Mouse (Mus musculus) forebrain, embryonic 10.5 days (tissue): Measurements from ENCODE around the gene Tmprss9. TPM values are rescaled to one million over a fixed set of nuclear protein-coding genes. Genes with fewer than 3 reads are reported as not detected.

Source experiments
- DNase-seq: peaks from one replicate; pipeline ENCODE4 v3.0.0-alpha.2; 2017; ENCODE audit warnings: low spot score; ENCODE audit errors: extremely low spot score
- H3K27ac ChIP-seq: fragments of 300-500 bp; sonication (generic); 2 replicates; pipeline ENCODE4 v1.5.1; 2016; ENCODE audit warnings: mild to moderate bottlenecking
- H3K27me3 ChIP-seq: fragments of 300-500 bp; sonication (generic); 2 replicates; pipeline ENCODE4 v1.6.1; 2016; ENCODE audit warnings: mild to moderate bottlenecking; ENCODE audit not compliant: poor library complexity, severe bottlenecking
- H3K36me3 ChIP-seq: fragments of 300-500 bp; sonication (generic); replicated peaks from 2 replicates; pipeline ENCODE4 v1.6.1; 2016; ENCODE audit warnings: mild to moderate bottlenecking, moderate library complexity
- H3K4me1 ChIP-seq: fragments of 300-500 bp; sonication (generic); 2 replicates; pipeline ENCODE4 v1.6.1; 2016
- H3K4me3 ChIP-seq: fragments of 300-500 bp; sonication (generic); 2 replicates; pipeline ENCODE4 v1.5.1; 2016; ENCODE audit warnings: mild to moderate bottlenecking, moderate library complexity
- H3K9me3 ChIP-seq: fragments of 300-500 bp; sonication (generic); 2 replicates; pipeline ENCODE4 v1.6.1; 2016; ENCODE audit warnings: mild to moderate bottlenecking, moderate library complexity
- WGBS: fragments of 180-500 bp; shearing (Covaris S2); methylation state at CpG from one replicate; pipeline ENCODE4 v1.1.7; 2016; 5-methylcytosine and 5-hydroxymethylcytosine counted together
- polyA plus RNA-seq: library from polyadenylated mRNA; unstranded; fragments of >200 nt; fragmentation: Nextera tagmentation; extraction: Ambion mirVana; gene quantifications from 2 replicates; pipeline ENCODE4 v1.2.1, GENCODE M21; 2016

The Tmprss9 gene
- polyA plus RNA-seq, 1 experiment from 2014 or later = not detected

GRCm38 (mm10) chr10:80845732-80846131 is 25.9 kb upstream of the Tmprss9 start:
- H3K27me3 ChIP-seq = peaks cover 58% of the 10 kb centered on the region

DNA sequence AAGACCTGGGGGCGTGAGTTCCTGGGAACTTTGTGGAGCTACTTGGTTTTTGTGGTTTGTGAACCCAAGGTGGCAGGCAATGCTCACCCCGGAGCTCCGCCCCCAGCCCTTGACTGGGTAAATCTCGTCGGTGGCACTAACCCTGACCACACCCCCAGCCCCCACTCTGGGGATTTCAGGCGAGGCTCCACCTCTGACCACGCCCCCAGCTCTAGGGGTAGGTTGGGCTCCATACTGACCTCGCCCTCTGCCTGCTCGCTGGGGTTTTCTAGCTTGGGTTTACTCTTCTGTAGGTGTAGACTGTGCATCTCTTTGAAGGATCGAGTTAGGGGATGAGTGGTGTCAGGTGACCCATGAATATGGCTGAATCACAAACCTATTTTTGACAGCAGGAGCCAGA is 23.1 kb upstream of the Tmprss9 start:
- 8% methylated on average over 10 of the region's 10 CpGs for WGBS
- no peak overlapping the region for H3K27ac ChIP-seq
- no peak overlapping the region for H3K4me3 ChIP-seq
- H3K36me3 ChIP-seq = peaks cover 39% of the 10 kb centered on the region
- peak; percentile 39 for DNase-seq
- H3K4me1 ChIP-seq = peaks cover 27% of the 10 kb centered on the region
- H3K9me3 ChIP-seq = no peaks in the 10 kb centered on the region
- peaks cover 30% of the 10 kb centered on the region for H3K27me3 ChIP-seq

More at GRCm38 (mm10) chr10:80845732-80846131, 25.9 kb upstream of the Tmprss9 start:
- H3K4me3 ChIP-seq = no peak overlapping the region
- WGBS = 82% methylated on average over 12 of the region's 12 CpGs
- no peak overlapping the region for H3K27ac ChIP-seq
- no peaks in the 10 kb centered on the region for H3K9me3 ChIP-seq
- peaks cover 42% of the 10 kb centered on the region for H3K4me1 ChIP-seq
- no peak for DNase-seq
- H3K36me3 ChIP-seq = peaks cover 13% of the 10 kb centered on the region

DNA sequence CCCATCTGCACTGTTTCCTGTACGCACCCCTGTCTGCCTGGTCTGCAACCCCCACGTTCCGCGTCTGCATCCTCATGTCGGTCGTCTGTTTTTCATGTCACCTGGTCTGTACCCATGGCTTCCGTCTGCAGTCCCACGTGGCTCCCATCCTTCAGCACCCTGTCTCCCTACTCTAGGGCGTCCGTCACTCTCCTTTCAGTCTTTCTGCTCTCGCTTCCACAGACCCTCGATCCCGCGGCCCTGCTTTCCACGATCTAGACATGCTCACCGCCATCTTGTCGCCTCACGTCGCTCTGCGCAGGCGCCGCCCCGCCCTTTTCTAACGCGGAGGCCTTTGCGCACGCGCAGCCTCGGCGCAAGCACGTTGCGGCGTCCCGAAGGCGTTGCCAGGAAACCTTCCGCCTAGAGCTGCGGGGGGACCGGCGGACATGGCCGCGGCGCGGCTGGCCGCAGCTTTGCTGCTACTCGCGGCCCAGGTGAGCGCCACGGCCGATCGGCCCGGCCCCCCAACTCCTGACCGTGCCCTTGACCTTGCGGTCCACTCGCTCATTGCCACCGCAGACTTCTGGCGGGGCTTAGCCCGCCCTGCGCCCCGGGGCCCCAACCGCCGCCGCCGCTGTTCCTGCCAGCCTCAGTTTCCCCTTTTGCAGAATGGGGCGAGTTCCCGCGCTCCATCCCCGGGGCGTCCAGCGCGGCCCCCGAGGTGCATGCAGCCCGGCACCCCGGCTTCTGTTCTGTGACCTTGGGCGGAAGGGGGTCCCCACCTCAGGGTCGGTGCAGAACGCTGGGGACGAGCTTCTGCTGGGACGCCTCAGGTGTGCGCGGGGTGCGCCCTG is 16.5 kb upstream of the Tmprss9 start, which contains the start of the genes Lsm7 and Sppl2b:
TSS of gene Lsm7 (minus strand) at position 297 of the 836 bp plus-strand sequence.
TSS of gene Sppl2b (plus strand) at position 363 of the 836 bp plus-strand sequence.
- under 1% methylated on average over 81 of the region's 81 CpGs for WGBS
- peak within 1 kb of the TSS; percentile 84 for H3K27ac ChIP-seq
- DNase-seq = peak; percentile 95

GRCm38 (mm10) chr10:80855749-80856073 is 15.9 kb upstream of the Tmprss9 start:
- Histone ChIP-seq H3K27me3 (no peaks in the 10 kb centered on the region), H3K27ac (peak overlapping the region; percentile 84), H3K4me1 (peaks cover 49% of the 10 kb centered on the region), H3K4me3 (peak overlapping the region; percentile 81), H3K36me3 (peaks cover 28% of the 10 kb centered on the region), H3K9me3 (no peaks in the 10 kb centered on the region)
- 25% methylated on average over 11 of the region's 11 CpGs for WGBS
- no peak for DNase-seq

More for the DNA sequence above, 16.5 kb upstream of the Tmprss9 start, which contains the start of the genes Lsm7 and Sppl2b:
- no peaks in the 10 kb centered on the region for H3K27me3 ChIP-seq
- peaks cover 49% of the 10 kb centered on the region for H3K4me1 ChIP-seq
- H3K36me3 ChIP-seq = peaks cover 34% of the 10 kb centered on the region
- H3K9me3 ChIP-seq = no peaks in the 10 kb centered on the region
- H3K4me3 ChIP-seq = peak within 1 kb of the TSS; percentile 81

DNA sequence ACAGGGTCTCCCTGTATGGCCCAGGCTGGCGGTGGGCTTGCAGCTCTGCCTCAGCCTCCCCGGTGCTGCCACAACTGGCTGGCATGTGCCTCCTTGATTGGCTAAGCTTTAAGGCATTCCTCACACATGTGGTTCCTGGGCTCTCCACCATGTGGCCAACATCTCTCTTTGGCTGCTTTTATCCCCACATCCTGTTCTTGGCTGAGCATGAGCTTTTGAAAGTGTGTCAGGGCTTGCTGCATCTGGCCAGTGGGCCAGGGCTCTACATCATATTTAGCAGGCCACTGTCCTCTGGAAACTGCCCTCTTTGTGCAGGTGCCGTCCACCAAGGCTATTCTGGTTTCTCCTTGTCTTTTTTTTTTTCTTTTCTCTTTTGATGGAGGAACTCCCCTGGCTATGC is 15.4 kb upstream of the Tmprss9 start:
- Histone ChIP-seq H3K4me3 (peak overlapping the region; percentile 81), H3K36me3 (peaks cover 26% of the 10 kb centered on the region), H3K9me3 (no peaks in the 10 kb centered on the region), H3K4me1 (peaks cover 49% of the 10 kb centered on the region), H3K27ac (peak overlapping the region; percentile 84; the same call in 1 of the 2 replicates), H3K27me3 (no peaks in the 10 kb centered on the region)
- no peak for DNase-seq
- WGBS = 68% methylated on average over 3 of the region's 3 CpGs

DNA sequence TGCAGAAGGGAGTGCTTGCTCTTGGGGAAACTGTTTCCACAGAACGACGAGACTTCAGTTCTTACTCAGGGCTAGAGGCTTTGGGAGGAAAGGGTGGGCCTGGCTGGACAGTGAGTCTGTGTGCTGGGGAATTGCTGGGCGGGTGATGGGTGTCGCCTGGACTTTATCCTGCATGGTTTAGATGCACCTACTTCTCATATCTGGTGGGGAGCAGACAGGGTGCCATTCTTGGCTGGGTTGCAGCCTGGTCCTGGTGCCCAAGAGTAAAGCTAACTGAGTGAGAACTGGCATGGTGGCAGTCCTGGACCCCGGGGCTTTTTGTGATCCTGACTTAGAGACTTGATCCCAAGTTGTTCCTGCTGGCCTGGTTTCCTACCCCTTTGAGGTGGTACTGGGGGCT is 14.7 kb upstream of the Tmprss9 start:
- 90% methylated on average over 5 of the region's 5 CpGs for WGBS
- H3K4me1 ChIP-seq = peaks cover 49% of the 10 kb centered on the region
- peak overlapping the region; percentile 81 for H3K4me3 ChIP-seq
- no peaks in the 10 kb centered on the region for H3K27me3 ChIP-seq
- peak overlapping the region; percentile 56 for H3K27ac ChIP-seq
- peaks cover 26% of the 10 kb centered on the region for H3K36me3 ChIP-seq
- no peaks in the 10 kb centered on the region for H3K9me3 ChIP-seq
- no peak for DNase-seq

GRCm38 (mm10) chr10:80857386-80857785 is 14.3 kb upstream of the Tmprss9 start:
- H3K36me3 ChIP-seq = peaks cover 26% of the 10 kb centered on the region
- no peaks in the 10 kb centered on the region for H3K9me3 ChIP-seq
- peaks cover 49% of the 10 kb centered on the region for H3K4me1 ChIP-seq
- no peak for DNase-seq
- peak overlapping the region; percentile 56 for H3K27ac ChIP-seq
- WGBS = 45% methylated on average over 8 of the region's 8 CpGs
- H3K4me3 ChIP-seq = peak overlapping the region; percentile 11; the same call in 1 of the 2 replicates
- no peaks in the 10 kb centered on the region for H3K27me3 ChIP-seq

GRCm38 (mm10) chr10:80857848-80858247 is 13.8 kb upstream of the Tmprss9 start:
- H3K27me3 ChIP-seq = no peaks in the 10 kb centered on the region
- peak overlapping the region; percentile 56 for H3K27ac ChIP-seq
- H3K4me3 ChIP-seq = peak overlapping the region; percentile 11; the same call in 1 of the 2 replicates
- no peaks in the 10 kb centered on the region for H3K9me3 ChIP-seq
- no peak for DNase-seq
- WGBS = 71% methylated on average over 3 of the region's 3 CpGs
- peaks cover 49% of the 10 kb centered on the region for H3K4me1 ChIP-seq
- peaks cover 27% of the 10 kb centered on the region for H3K36me3 ChIP-seq

- Histone ChIP-seq H3K4me3 (no peak overlapping the region), H3K9me3 (no peaks in the 10 kb centered on the region), H3K27me3 (no peaks in the 10 kb centered on the region), H3K4me1 (peaks cover 46% of the 10 kb centered on the region), H3K27ac (peak overlapping the region; percentile 56), H3K36me3 (peaks cover 27% of the 10 kb centered on the region)
- no peak for DNase-seq
- 87% methylated on average over 7 of the region's 7 CpGs for WGBS
Measured at GRCm38 (mm10) chr10:80858350-80858935, 13.2 kb upstream of the Tmprss9 start.

GRCm38 (mm10) chr10:80862305-80862704 is 9.3 kb upstream of the Tmprss9 start:
- peaks cover 63% of the 10 kb centered on the region for H3K36me3 ChIP-seq
- 0 out of 2 replicates have a peak overlapping the region, but pooled peaks have one; percentile 3 for H3K4me3 ChIP-seq
- H3K27ac ChIP-seq = no peak overlapping the region
- peaks cover 11% of the 10 kb centered on the region for H3K4me1 ChIP-seq
- 87% methylated on average over 5 of the region's 5 CpGs for WGBS
- no peak for DNase-seq
- no peaks in the 10 kb centered on the region for H3K27me3 ChIP-seq
- no peaks in the 10 kb centered on the region for H3K9me3 ChIP-seq

GRCm38 (mm10) chr10:80864446-80864845 is 7.2 kb upstream of the Tmprss9 start:
- H3K9me3 ChIP-seq = no peaks in the 10 kb centered on the region
- 91% methylated on average over 16 of the region's 16 CpGs for WGBS

DNA sequence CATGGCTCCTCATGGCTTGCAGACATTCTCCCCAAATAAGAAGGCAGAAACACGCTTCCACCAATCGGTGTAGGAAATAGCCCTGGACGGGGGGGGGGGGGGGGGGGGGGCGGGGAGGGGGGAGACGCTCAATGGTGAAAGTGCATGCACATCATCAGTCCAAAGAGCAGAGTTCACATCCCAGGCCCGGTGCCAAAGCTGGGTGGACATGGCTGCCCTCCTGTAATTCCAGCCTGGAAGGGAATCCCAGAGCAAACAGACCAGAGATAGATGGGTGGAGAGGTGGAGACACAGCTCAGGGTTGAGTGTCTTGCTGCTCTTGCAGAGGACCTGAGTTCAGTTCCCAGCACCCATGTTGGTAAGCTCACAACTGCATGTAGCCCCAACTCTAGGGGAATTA is 655 bp upstream of the Tmprss9 start:
- no peak for DNase-seq
- Histone ChIP-seq H3K27me3 (peaks cover 10% of the 10 kb centered on the region; the same call in 1 of the 2 replicates), H3K9me3 (no peaks in the 10 kb centered on the region), H3K36me3 (peaks cover 29% of the 10 kb centered on the region), H3K4me1 (peaks cover 14% of the 10 kb centered on the region), H3K4me3 (no peak overlapping the region), H3K27ac (no peak overlapping the region)
- WGBS = 83% methylated on average over 3 of the region's 6 CpGs

More at GRCm38 (mm10) chr10:80864446-80864845, 7.2 kb upstream of the Tmprss9 start:
- no peak for DNase-seq
- Histone ChIP-seq H3K27ac (no peak overlapping the region), H3K4me3 (no peak overlapping the region), H3K36me3 (peaks cover 78% of the 10 kb centered on the region), H3K27me3 (no peaks in the 10 kb centered on the region), H3K4me1 (0 out of 2 replicates have a peak, but pooled peaks cover 3% of the 10 kb centered on the region)

- WGBS = 83% methylated on average over 9 of the region's 9 CpGs
- Histone ChIP-seq H3K4me3 (no peak overlapping the region), H3K4me1 (peaks cover 24% of the 10 kb centered on the region), H3K9me3 (no peaks in the 10 kb centered on the region), H3K27me3 (peaks cover 10% of the 10 kb centered on the region; the same call in 1 of the 2 replicates), H3K36me3 (no peaks in the 10 kb centered on the region), H3K27ac (no peak overlapping the region)
- no peak for DNase-seq
Measured at GRCm38 (mm10) chr10:80874035-80874434, 2.4 kb downstream of the Tmprss9 start.
